Mouse (Mus musculus): Measurements from ENCODE around the gene Usp2. TPM values are rescaled to one million over a fixed set of nuclear protein-coding genes. Genes with fewer than 3 reads are reported as not detected.

The Usp2 gene
- polyA plus RNA-seq, 1 experiment from 2014 or later: 89.6 TPM

- peak; percentile 5 for ATAC-seq (replicated peaks; ENCODE audit: extremely low read depth, insufficient read depth, low FRiP score)
Observed at GRCm38 (mm10) chr9:44130581-44131275, 63.9 kb downstream of the Usp2 start.

DNA sequence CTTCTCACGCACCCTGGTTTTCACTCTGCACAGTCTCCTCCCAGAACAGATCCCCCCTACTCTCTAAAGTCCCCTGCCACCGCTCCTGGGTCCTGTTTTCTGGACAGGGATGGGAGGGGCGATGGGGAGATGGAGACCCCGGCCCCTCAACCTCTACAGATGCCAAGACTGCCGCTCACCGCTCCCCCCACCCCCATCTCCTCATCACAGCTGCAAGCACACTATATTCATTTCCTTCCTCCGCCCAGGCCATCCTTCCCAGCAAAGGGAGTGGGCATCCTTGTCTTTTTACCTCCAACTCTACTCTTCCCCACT lies 64.4 kb downstream of the Usp2 start:
- no peaks in the 10 kb centered on the region for H3K27me3 ChIP-seq (ENCODE audit: control insufficient read depth, insufficient read depth, low read length)
- 46% methylated on average over 7 of the region's 7 CpGs for WGBS
- ATAC-seq (replicated peaks; ENCODE audit: extremely low read depth, insufficient read depth, low FRiP score): no peak
- H3K4me3 ChIP-seq (ENCODE audit: low read length): no peak overlapping the region
- H3K27ac ChIP-seq (ENCODE audit: low read length): peak overlapping the region; percentile 93
- H3K4me1 ChIP-seq (ENCODE audit: control insufficient read depth, insufficient read depth, low read length): peaks cover 43% of the 10 kb centered on the region
- peak overlapping the region; percentile 50; the same call in 1 of the 2 replicates for H3K9ac ChIP-seq (ENCODE audit: low read length)
- no peaks in the 10 kb centered on the region for H3K36me3 ChIP-seq (ENCODE audit: control insufficient read depth, insufficient read depth)
- H3K9me3 ChIP-seq (replicated peaks; ENCODE audit: control insufficient read depth, low read length): no peaks in the 10 kb centered on the region
- peak overlapping the region; percentile 33 for H3K4me2 ChIP-seq (ENCODE audit: low read depth, low read length)

More at GRCm38 (mm10) chr9:44130581-44131275, 63.9 kb downstream of the Usp2 start:
- whole genome bisulfite sequencing: 21% methylated on average over 19 of the region's 19 CpGs
- Histone ChIP-seq H3K9me3 (replicated peaks; ENCODE audit: control insufficient read depth, low read length) (no peaks in the 10 kb centered on the region), H3K4me1 (ENCODE audit: control insufficient read depth, insufficient read depth, low read length) (peaks cover 39% of the 10 kb centered on the region), H3K27ac (ENCODE audit: low read length) (peak overlapping the region; percentile 93), H3K4me2 (ENCODE audit: low read depth, low read length) (peak overlapping the region; percentile 89), H3K4me3 (ENCODE audit: low read length) (peak overlapping the region; percentile 53), H3K27me3 (ENCODE audit: control insufficient read depth, insufficient read depth, low read length) (no peaks in the 10 kb centered on the region), H3K36me3 (ENCODE audit: control insufficient read depth, insufficient read depth) (no peaks in the 10 kb centered on the region), H3K9ac (ENCODE audit: low read length) (peak overlapping the region; percentile 82)

GRCm38 (mm10) chr9:44132200-44132599 lies 65.4 kb downstream of the Usp2 start:
- Histone ChIP-seq H3K4me1 (ENCODE audit: control insufficient read depth, insufficient read depth, low read length) (peaks cover 46% of the 10 kb centered on the region), H3K4me3 (ENCODE audit: low read length) (no peak overlapping the region), H3K4me2 (ENCODE audit: low read depth, low read length) (no peak overlapping the region), H3K36me3 (ENCODE audit: control insufficient read depth, insufficient read depth) (peaks cover 3% of the 10 kb centered on the region), H3K9ac (ENCODE audit: low read length) (no peak overlapping the region), H3K27ac (ENCODE audit: low read length) (peak overlapping the region; percentile 38), H3K9me3 (replicated peaks; ENCODE audit: control insufficient read depth, low read length) (no peaks in the 10 kb centered on the region), H3K27me3 (ENCODE audit: control insufficient read depth, insufficient read depth, low read length) (no peaks in the 10 kb centered on the region)
- ATAC-seq (replicated peaks; ENCODE audit: extremely low read depth, insufficient read depth, low FRiP score): no peak
- 69% methylated on average over 5 of the region's 5 CpGs for WGBS

GRCm38 (mm10) chr9:44133287-44133686 lies 66.5 kb downstream of the Usp2 start:
- H3K4me3 ChIP-seq (ENCODE audit: low read length): peak overlapping the region; percentile 84
- WGBS: 19% methylated on average over 2 of the region's 2 CpGs
- H3K4me1 ChIP-seq (ENCODE audit: control insufficient read depth, insufficient read depth, low read length): peaks cover 50% of the 10 kb centered on the region
- H3K4me2 ChIP-seq (ENCODE audit: low read depth, low read length): peak overlapping the region; percentile 71
- peak overlapping the region; percentile 95 for H3K27ac ChIP-seq (ENCODE audit: low read length)
- no peaks in the 10 kb centered on the region for H3K9me3 ChIP-seq (replicated peaks; ENCODE audit: control insufficient read depth, low read length)
- ATAC-seq (replicated peaks; ENCODE audit: extremely low read depth, insufficient read depth, low FRiP score): no peak
- H3K9ac ChIP-seq (ENCODE audit: low read length): peak overlapping the region; percentile 93
- peaks cover 12% of the 10 kb centered on the region for H3K36me3 ChIP-seq (ENCODE audit: control insufficient read depth, insufficient read depth)
- no peaks in the 10 kb centered on the region for H3K27me3 ChIP-seq (ENCODE audit: control insufficient read depth, insufficient read depth, low read length)

- Histone ChIP-seq H3K4me2 (ENCODE audit: low read depth, low read length) (peak within 1 kb of the TSS; percentile 71), H3K4me3 (ENCODE audit: low read length) (peak within 1 kb of the TSS; percentile 84), H3K27ac (ENCODE audit: low read length) (peak within 1 kb of the TSS; percentile 95), H3K9ac (ENCODE audit: low read length) (peak within 1 kb of the TSS; percentile 93), H3K27me3 (ENCODE audit: control insufficient read depth, insufficient read depth, low read length) (no peaks in the 10 kb centered on the region), H3K9me3 (replicated peaks; ENCODE audit: control insufficient read depth, low read length) (no peaks in the 10 kb centered on the region), H3K36me3 (ENCODE audit: control insufficient read depth, insufficient read depth) (peaks cover 21% of the 10 kb centered on the region), H3K4me1 (ENCODE audit: control insufficient read depth, insufficient read depth, low read length) (peaks cover 50% of the 10 kb centered on the region)
- WGBS: under 1% methylated on average over 50 of the region's 55 CpGs
- ATAC-seq (replicated peaks; ENCODE audit: extremely low read depth, insufficient read depth, low FRiP score): peak; percentile 49
Observed at GRCm38 (mm10) chr9:44134101-44134850, 67.5 kb downstream of the Usp2 start, which contains the start of gene Mcam. Mcam (plus strand) TSS chr9:44134469.

GRCm38 (mm10) chr9:44134851-44135730 lies 68.3 kb downstream of the Usp2 start:
- ATAC-seq (replicated peaks; ENCODE audit: extremely low read depth, insufficient read depth, low FRiP score): peak; percentile 43
- peak overlapping the region; percentile 95 for H3K27ac ChIP-seq (ENCODE audit: low read length)
- WGBS: under 1% methylated on average over 49 of the region's 49 CpGs
- peak overlapping the region; percentile 71 for H3K4me2 ChIP-seq (ENCODE audit: low read depth, low read length)
- H3K4me1 ChIP-seq (ENCODE audit: control insufficient read depth, insufficient read depth, low read length): peaks cover 49% of the 10 kb centered on the region
- no peaks in the 10 kb centered on the region for H3K27me3 ChIP-seq (ENCODE audit: control insufficient read depth, insufficient read depth, low read length)
- H3K4me3 ChIP-seq (ENCODE audit: low read length): peak overlapping the region; percentile 84
- H3K9ac ChIP-seq (ENCODE audit: low read length): peak overlapping the region; percentile 93
- no peaks in the 10 kb centered on the region for H3K9me3 ChIP-seq (replicated peaks; ENCODE audit: control insufficient read depth, low read length)
- H3K36me3 ChIP-seq (ENCODE audit: control insufficient read depth, insufficient read depth): peaks cover 29% of the 10 kb centered on the region

DNA sequence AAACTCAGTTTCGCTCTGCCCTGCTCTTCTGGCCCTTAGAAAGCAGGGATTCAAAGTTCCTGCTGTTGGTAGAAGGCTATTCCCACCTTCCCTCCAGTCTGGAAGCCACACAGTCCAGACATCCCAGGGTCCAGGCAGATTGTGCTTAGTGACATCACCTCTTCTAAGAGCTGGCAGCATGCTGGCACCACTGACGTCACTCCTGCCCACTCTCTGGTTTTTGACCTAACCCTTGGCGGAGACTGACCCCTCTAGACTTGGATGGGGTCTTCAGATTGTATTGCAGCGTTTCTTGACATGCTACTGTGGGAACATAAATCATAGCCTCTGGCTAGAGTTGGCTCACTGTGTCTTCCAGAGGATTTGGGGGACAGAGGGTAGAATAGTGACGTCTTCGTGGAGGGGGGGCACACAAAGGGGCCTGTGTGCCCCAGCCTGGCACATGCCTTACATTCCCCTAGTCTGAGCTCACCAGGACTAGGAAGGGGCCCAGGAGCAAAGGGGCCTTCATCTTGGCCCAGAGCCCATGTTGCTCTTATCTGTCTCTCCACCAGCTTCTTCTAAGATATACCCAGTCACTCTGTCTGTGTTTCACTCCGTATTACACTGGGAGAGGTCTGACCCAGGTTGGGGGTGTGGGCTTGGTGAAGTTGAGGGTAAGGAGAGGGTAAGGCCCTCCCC lies 69.0 kb downstream of the Usp2 start:
- Histone ChIP-seq H3K4me1 (ENCODE audit: control insufficient read depth, insufficient read depth, low read length) (peaks cover 45% of the 10 kb centered on the region), H3K9ac (ENCODE audit: low read length) (peak overlapping the region; percentile 93), H3K4me3 (ENCODE audit: low read length) (peak overlapping the region; percentile 84), H3K4me2 (ENCODE audit: low read depth, low read length) (peak overlapping the region; percentile 71), H3K9me3 (replicated peaks; ENCODE audit: control insufficient read depth, low read length) (no peaks in the 10 kb centered on the region), H3K27ac (ENCODE audit: low read length) (peak overlapping the region; percentile 95), H3K36me3 (ENCODE audit: control insufficient read depth, insufficient read depth) (peaks cover 34% of the 10 kb centered on the region), H3K27me3 (ENCODE audit: control insufficient read depth, insufficient read depth, low read length) (no peaks in the 10 kb centered on the region)
- ATAC-seq (replicated peaks; ENCODE audit: extremely low read depth, insufficient read depth, low FRiP score): peak; percentile 52
- 15% methylated on average over 7 of the region's 7 CpGs for WGBS

GRCm38 (mm10) chr9:44137846-44138245 lies 71.0 kb downstream of the Usp2 start:
- Histone ChIP-seq H3K4me1 (ENCODE audit: control insufficient read depth, insufficient read depth, low read length) (peaks cover 40% of the 10 kb centered on the region), H3K9ac (ENCODE audit: low read length) (no peak overlapping the region; the same call in 1 of the 2 replicates), H3K27ac (ENCODE audit: low read length) (no peak overlapping the region), H3K36me3 (ENCODE audit: control insufficient read depth, insufficient read depth) (peaks cover 43% of the 10 kb centered on the region), H3K9me3 (replicated peaks; ENCODE audit: control insufficient read depth, low read length) (no peaks in the 10 kb centered on the region), H3K27me3 (ENCODE audit: control insufficient read depth, insufficient read depth, low read length) (no peaks in the 10 kb centered on the region), H3K4me3 (ENCODE audit: low read length) (no peak overlapping the region), H3K4me2 (ENCODE audit: low read depth, low read length) (no peak overlapping the region)
- ATAC-seq (replicated peaks; ENCODE audit: extremely low read depth, insufficient read depth, low FRiP score): no peak
- WGBS: 53% methylated on average over 4 of the region's 4 CpGs
